Mouse (Mus musculus): ENCODE measurements around the gene Hltf. TPM values are rescaled to one million over a fixed set of nuclear protein-coding genes. Genes with fewer than 3 reads are reported as not detected.
"Not testable (repeated sequence)": the region's sequence is repeated elsewhere in the genome, so short reads cannot be mapped to it uniquely, and the experiment has no call there.

The Hltf gene
- polyA plus RNA-seq, 1 experiment from 2014 or later: 21.8 TPM

- H3K4me2 ChIP-seq: no peak overlapping the region
- no peak overlapping the region for H3K9ac ChIP-seq (ENCODE audit: low read depth, low read length)
- no peak overlapping the region for H3K4me3 ChIP-seq (ENCODE audit: low read depth, low read length)
- ATAC-seq (replicated peaks; ENCODE audit: insufficient number of reproducible peaks, low FRiP score, low TSS enrichment): 0 out of 2 replicates have a peak, but pooled peaks have one; percentile 31
- peaks cover 8% of the 10 kb centered on the region; the same call in 1 of the 2 replicates for H3K36me3 ChIP-seq (ENCODE audit: control insufficient read depth, insufficient read depth, low read length)
- H3K27ac ChIP-seq (ENCODE audit: low read depth, low read length): peak overlapping the region; percentile 50; the same call in 1 of the 2 replicates
- H3K4me1 ChIP-seq (ENCODE audit: control insufficient read depth, insufficient read depth, low read length): no peaks in the 10 kb centered on the region
- no peaks in the 10 kb centered on the region for H3K9me3 ChIP-seq (replicated peaks; ENCODE audit: control insufficient read depth, low read length)
- 81% methylated on average over 19 of the region's 19 CpGs for WGBS (ENCODE audit: insufficient replicate concordance)
- H3K27me3 ChIP-seq (ENCODE audit: control insufficient read depth, insufficient read depth, low read length): no peaks in the 10 kb centered on the region
Measured at GRCm38 (mm10) chr3:20119044-20119591, 61.5 kb downstream of the Hltf start.

GRCm38 (mm10) chr3:20119686-20120244 is 62.2 kb downstream of the Hltf start:
- Histone ChIP-seq H3K9ac (ENCODE audit: low read depth, low read length) (no peak overlapping the region), H3K27ac (ENCODE audit: low read depth, low read length) (peak overlapping the region; percentile 50; the same call in 1 of the 2 replicates), H3K4me1 (ENCODE audit: control insufficient read depth, insufficient read depth, low read length) (no peaks in the 10 kb centered on the region), H3K27me3 (ENCODE audit: control insufficient read depth, insufficient read depth, low read length) (no peaks in the 10 kb centered on the region), H3K9me3 (replicated peaks; ENCODE audit: control insufficient read depth, low read length) (no peaks in the 10 kb centered on the region), H3K4me2 (no peak overlapping the region), H3K4me3 (ENCODE audit: low read depth, low read length) (no peak overlapping the region), H3K36me3 (ENCODE audit: control insufficient read depth, insufficient read depth, low read length) (peaks cover 8% of the 10 kb centered on the region; the same call in 1 of the 2 replicates)
- no peak for ATAC-seq (replicated peaks; ENCODE audit: insufficient number of reproducible peaks, low FRiP score, low TSS enrichment)
- 76% methylated on average over 4 of the region's 4 CpGs for WGBS (ENCODE audit: insufficient replicate concordance)

GRCm38 (mm10) chr3:20121582-20121981 is 64.0 kb downstream of the Hltf start:
- H3K36me3 ChIP-seq (ENCODE audit: control insufficient read depth, insufficient read depth, low read length): peaks cover 18% of the 10 kb centered on the region

GRCm38 (mm10) chr3:20125604-20126003 is 68.0 kb downstream of the Hltf start:
- no peak for ATAC-seq (replicated peaks; ENCODE audit: insufficient number of reproducible peaks, low FRiP score, low TSS enrichment)
- no peaks in the 10 kb centered on the region for H3K9me3 ChIP-seq (replicated peaks; ENCODE audit: control insufficient read depth, low read length)
- peaks cover 36% of the 10 kb centered on the region for H3K36me3 ChIP-seq (ENCODE audit: control insufficient read depth, insufficient read depth, low read length)
- H3K4me1 ChIP-seq (ENCODE audit: control insufficient read depth, insufficient read depth, low read length): peaks cover 11% of the 10 kb centered on the region
- no peak overlapping the region for H3K4me2 ChIP-seq
- H3K9ac ChIP-seq (ENCODE audit: low read depth, low read length): no peak overlapping the region
- no peak overlapping the region for H3K4me3 ChIP-seq (ENCODE audit: low read depth, low read length)
- H3K27me3 ChIP-seq (ENCODE audit: control insufficient read depth, insufficient read depth, low read length): no peaks in the 10 kb centered on the region
- 92% methylated on average over 5 of the region's 5 CpGs for WGBS (ENCODE audit: insufficient replicate concordance)
- no peak overlapping the region for H3K27ac ChIP-seq (ENCODE audit: low read depth, low read length)

More at GRCm38 (mm10) chr3:20121582-20121981, 64.0 kb downstream of the Hltf start:
- H3K27ac ChIP-seq (ENCODE audit: low read depth, low read length); ATAC-seq (replicated peaks; ENCODE audit: insufficient number of reproducible peaks, low FRiP score, low TSS enrichment); H3K4me1 ChIP-seq (ENCODE audit: control insufficient read depth, insufficient read depth, low read length); H3K27me3 ChIP-seq (ENCODE audit: control insufficient read depth, insufficient read depth, low read length); H3K4me2 ChIP-seq; H3K4me3 ChIP-seq (ENCODE audit: low read depth, low read length); H3K9me3 ChIP-seq (replicated peaks; ENCODE audit: control insufficient read depth, low read length); H3K9ac ChIP-seq (ENCODE audit: low read depth, low read length): not testable (repeated sequence)
- 87% methylated on average over 5 of the region's 5 CpGs for WGBS (ENCODE audit: insufficient replicate concordance)

- Histone ChIP-seq H3K4me2 (no peak overlapping the region), H3K4me3 (ENCODE audit: low read depth, low read length) (no peak overlapping the region), H3K9ac (ENCODE audit: low read depth, low read length) (no peak overlapping the region), H3K4me1 (ENCODE audit: control insufficient read depth, insufficient read depth, low read length) (peaks cover 18% of the 10 kb centered on the region), H3K27ac (ENCODE audit: low read depth, low read length) (no peak overlapping the region), H3K27me3 (ENCODE audit: control insufficient read depth, insufficient read depth, low read length) (no peaks in the 10 kb centered on the region), H3K36me3 (ENCODE audit: control insufficient read depth, insufficient read depth, low read length) (peaks cover 40% of the 10 kb centered on the region), H3K9me3 (replicated peaks; ENCODE audit: control insufficient read depth, low read length) (no peaks in the 10 kb centered on the region)
- WGBS (ENCODE audit: insufficient replicate concordance): 76% methylated on average over 2 of the region's 2 CpGs
- no peak for ATAC-seq (replicated peaks; ENCODE audit: insufficient number of reproducible peaks, low FRiP score, low TSS enrichment)
Measured at GRCm38 (mm10) chr3:20127047-20127595, 69.5 kb downstream of the Hltf start.

- H3K4me3 ChIP-seq (ENCODE audit: low read depth, low read length): no peak overlapping the region
- no peak overlapping the region for H3K9ac ChIP-seq (ENCODE audit: low read depth, low read length)
- no peak overlapping the region for H3K4me2 ChIP-seq
- WGBS (ENCODE audit: insufficient replicate concordance): 83% methylated on average over 5 of the region's 5 CpGs
- ATAC-seq (replicated peaks; ENCODE audit: insufficient number of reproducible peaks, low FRiP score, low TSS enrichment): no peak
- no peaks in the 10 kb centered on the region for H3K9me3 ChIP-seq (replicated peaks; ENCODE audit: control insufficient read depth, low read length)
- H3K4me1 ChIP-seq (ENCODE audit: control insufficient read depth, insufficient read depth, low read length): peaks cover 34% of the 10 kb centered on the region
- H3K36me3 ChIP-seq (ENCODE audit: control insufficient read depth, insufficient read depth, low read length): peaks cover 38% of the 10 kb centered on the region
- H3K27me3 ChIP-seq (ENCODE audit: control insufficient read depth, insufficient read depth, low read length): no peaks in the 10 kb centered on the region
- peak overlapping the region; percentile 82; the same call in 1 of the 2 replicates for H3K27ac ChIP-seq (ENCODE audit: low read depth, low read length)
Measured at GRCm38 (mm10) chr3:20129491-20129890, 71.9 kb downstream of the Hltf start.

GRCm38 (mm10) chr3:20130456-20131349 is 73.1 kb downstream of the Hltf start:
- H3K4me1 ChIP-seq (ENCODE audit: control insufficient read depth, insufficient read depth, low read length): peaks cover 42% of the 10 kb centered on the region
- no peak overlapping the region for H3K4me3 ChIP-seq (ENCODE audit: low read depth, low read length)
- H3K4me2 ChIP-seq: no peak overlapping the region
- H3K36me3 ChIP-seq (ENCODE audit: control insufficient read depth, insufficient read depth, low read length): peaks cover 34% of the 10 kb centered on the region
- peak; percentile 71 for ATAC-seq (replicated peaks; ENCODE audit: insufficient number of reproducible peaks, low FRiP score, low TSS enrichment)
- 54% methylated on average over 8 of the region's 8 CpGs for WGBS (ENCODE audit: insufficient replicate concordance)
- no peaks in the 10 kb centered on the region for H3K27me3 ChIP-seq (ENCODE audit: control insufficient read depth, insufficient read depth, low read length)
- H3K9me3 ChIP-seq (replicated peaks; ENCODE audit: control insufficient read depth, low read length): no peaks in the 10 kb centered on the region
- peak overlapping the region; percentile 82 for H3K27ac ChIP-seq (ENCODE audit: low read depth, low read length)
- no peak overlapping the region for H3K9ac ChIP-seq (ENCODE audit: low read depth, low read length)

- ATAC-seq (replicated peaks; ENCODE audit: insufficient number of reproducible peaks, low FRiP score, low TSS enrichment): no peak; the same call in 1 of the 2 replicates
- Histone ChIP-seq H3K27me3 (ENCODE audit: control insufficient read depth, insufficient read depth, low read length) (no peaks in the 10 kb centered on the region), H3K4me1 (ENCODE audit: control insufficient read depth, insufficient read depth, low read length) (peaks cover 44% of the 10 kb centered on the region), H3K9me3 (replicated peaks; ENCODE audit: control insufficient read depth, low read length) (no peaks in the 10 kb centered on the region), H3K9ac (ENCODE audit: low read depth, low read length) (no peak overlapping the region), H3K36me3 (ENCODE audit: control insufficient read depth, insufficient read depth, low read length) (peaks cover 34% of the 10 kb centered on the region), H3K27ac (ENCODE audit: low read depth, low read length) (peak overlapping the region; percentile 82), H3K4me2 (no peak overlapping the region), H3K4me3 (ENCODE audit: low read depth, low read length) (no peak overlapping the region)
- WGBS (ENCODE audit: insufficient replicate concordance): 59% methylated on average over 2 of the region's 2 CpGs
Measured at GRCm38 (mm10) chr3:20131350-20131720, 73.7 kb downstream of the Hltf start.

All from heart, embryonic 11.5 days (tissue).